Mouse (Mus musculus) liver, postnatal 0 days (tissue): Measurements from ENCODE around the gene Lmln. TPM values are rescaled to one million over a fixed set of nuclear protein-coding genes. Genes with fewer than 3 reads are reported as not detected.
"Not testable (repeated sequence)": the region's sequence is repeated elsewhere in the genome, so short reads cannot be mapped to it uniquely, and the experiment has no call there.

Source experiments
- ATAC-seq: fragments of 200-750 bp; cut with Nextera tagmentation; 2 replicates; pipeline ENCODE4 v1.8.0; 2017; ENCODE audit warnings: mild to moderate bottlenecking, moderate library complexity
- DNase-seq: peaks from one replicate; pipeline ENCODE4 v3.0.0-alpha.2; 2016
- H3K27ac ChIP-seq: fragments of 300-500 bp; sonication (generic); 2 replicates; pipeline ENCODE4 v1.5.1; 2014; ENCODE audit warnings: antibody characterized with exemption, moderate library complexity, mild to moderate bottlenecking, low read depth
- H3K27me3 ChIP-seq: fragments of 300-500 bp; sonication (generic); 2 replicates; pipeline ENCODE4 v1.6.1; 2014; ENCODE audit warnings: low read length, control low read depth, mixed read lengths; ENCODE audit not compliant: insufficient read depth
- H3K36me3 ChIP-seq: fragments of 300-500 bp; sonication (generic); replicated peaks from 2 replicates; pipeline ENCODE4 v1.6.1; 2014; ENCODE audit warnings: mild to moderate bottlenecking, control low read depth, low read length, moderate library complexity, mixed read lengths; ENCODE audit not compliant: insufficient read depth
- H3K4me1 ChIP-seq: fragments of 300-500 bp; sonication (generic); 2 replicates; pipeline ENCODE4 v1.6.1; 2014; ENCODE audit warnings: antibody characterized with exemption, mild to moderate bottlenecking, control low read depth; ENCODE audit not compliant: insufficient read depth
- H3K4me2 ChIP-seq: fragments of 300-500 bp; sonication (generic); 2 replicates; pipeline ENCODE4 v1.6.1; 2014; ENCODE audit warnings: low read depth, mild to moderate bottlenecking, low read length, moderate library complexity, mixed read lengths
- H3K4me3 ChIP-seq: fragments of 300-500 bp; sonication (generic); 2 replicates; pipeline ENCODE4 v1.5.1; 2014; ENCODE audit warnings: low read depth, low read length
- H3K9ac ChIP-seq: fragments of 300-500 bp; sonication (generic); replicated peaks from 2 replicates; pipeline ENCODE4 v1.6.1; 2014; ENCODE audit warnings: mild to moderate bottlenecking, moderate library complexity
- H3K9me3 ChIP-seq: fragments of 300-500 bp; sonication (generic); 2 replicates; pipeline ENCODE4 v1.6.1; 2016; ENCODE audit warnings: mild to moderate bottlenecking, control low read depth, low read length, mixed read lengths
- CTCF ChIP-seq: sonication (generic); IDR thresholded peaks from 2 replicates; pipeline ENCODE4 v1.5.1; 2016; ENCODE audit warnings: antibody characterized with exemption, low read depth
- EP300 ChIP-seq: IDR thresholded peaks from 2 replicates; pipeline ENCODE4 v1.6.1; 2016; ENCODE audit warnings: antibody characterized with exemption, low read depth, mild to moderate bottlenecking
- WGBS: fragments of 180-500 bp; shearing (Covaris S2); extraction: QIAGEN DNeasy Blood & Tissue Kit; methylation state at CpG from one replicate; pipeline ENCODE4 v1.1.7; 2014; ENCODE audit not compliant: insufficient replicate concordance; 5-methylcytosine and 5-hydroxymethylcytosine counted together
- polyA plus RNA-seq: library from polyadenylated mRNA; unstranded; fragments of >200 nt; fragmentation: Nextera tagmentation; extraction: Ambion mirVana; gene quantifications from 2 replicates; pipeline ENCODE4 v1.2.1, GENCODE M21; 2015

Lmln gene
- polyA plus RNA-seq, 1 experiment from 2014 or later: 1.2 TPM

- no peak overlapping the region for H3K4me3 ChIP-seq
- H3K27me3 ChIP-seq: no peaks in the 10 kb centered on the region
- H3K9me3 ChIP-seq: no peaks in the 10 kb centered on the region
- no peak overlapping the region for H3K4me2 ChIP-seq
- ATAC-seq: no peak
- no peak for DNase-seq
- no peak overlapping the region for H3K9ac ChIP-seq
- WGBS: 80% methylated on average over 1 of the region's 1 CpGs
- no peak overlapping the region for H3K27ac ChIP-seq
- H3K4me1 ChIP-seq: no peaks in the 10 kb centered on the region
- no peaks in the 10 kb centered on the region for H3K36me3 ChIP-seq
- TF ChIP-seq CTCF (no peak), EP300 (no peak)
These were observed 19.6 kb upstream of the Lmln start for GRCm38 (mm10) chr16:33042682-33043081.

- no peaks in the 10 kb centered on the region for H3K4me1 ChIP-seq
- no peak overlapping the region for H3K4me2 ChIP-seq
- H3K9ac ChIP-seq: no peak overlapping the region
- H3K27me3 ChIP-seq: no peaks in the 10 kb centered on the region
- ATAC-seq: no peak
- no peak for DNase-seq
- WGBS: 36% methylated on average over 2 of the region's 2 CpGs
- H3K36me3 ChIP-seq: no peaks in the 10 kb centered on the region
- no peak overlapping the region for H3K4me3 ChIP-seq
- TF ChIP-seq EP300: no peak
- TF ChIP-seq CTCF: no peak
- H3K27ac ChIP-seq: no peak overlapping the region
- H3K9me3 ChIP-seq: no peaks in the 10 kb centered on the region
These were observed 19.1 kb upstream of the Lmln start for GRCm38 (mm10) chr16:33043268-33043667.

GRCm38 (mm10) chr16:33048004-33048403, 14.3 kb upstream of the Lmln start:
- H3K27ac ChIP-seq: no peak overlapping the region
- TF ChIP-seq CTCF: no peak
- no peak for TF ChIP-seq EP300
- no peak overlapping the region for H3K4me2 ChIP-seq
- H3K9ac ChIP-seq: no peak overlapping the region
- no peak for ATAC-seq
- no peaks in the 10 kb centered on the region for H3K4me1 ChIP-seq
- no peaks in the 10 kb centered on the region for H3K36me3 ChIP-seq
- no peaks in the 10 kb centered on the region for H3K27me3 ChIP-seq
- WGBS: 86% methylated on average over 1 of the region's 1 CpGs
- DNase-seq: no peak
- no peak overlapping the region for H3K4me3 ChIP-seq
- H3K9me3 ChIP-seq: no peaks in the 10 kb centered on the region

GRCm38 (mm10) chr16:33048686-33049085, 13.6 kb upstream of the Lmln start:
- WGBS: 81% methylated on average over 2 of the region's 2 CpGs
- H3K4me1 ChIP-seq: no peaks in the 10 kb centered on the region
- H3K27ac ChIP-seq: no peak overlapping the region
- H3K27me3 ChIP-seq: no peaks in the 10 kb centered on the region
- H3K4me3 ChIP-seq: no peak overlapping the region
- H3K36me3 ChIP-seq: no peaks in the 10 kb centered on the region
- no peaks in the 10 kb centered on the region for H3K9me3 ChIP-seq
- TF ChIP-seq EP300 (no peak), CTCF (no peak)
- no peak for ATAC-seq
- H3K4me2 ChIP-seq: no peak overlapping the region
- no peak overlapping the region for H3K9ac ChIP-seq
- no peak for DNase-seq

GRCm38 (mm10) chr16:33049809-33050208, 12.5 kb upstream of the Lmln start:
- WGBS: 78% methylated on average over 16 of the region's 16 CpGs
- H3K36me3 ChIP-seq: no peaks in the 10 kb centered on the region
- no peaks in the 10 kb centered on the region for H3K27me3 ChIP-seq
- no peaks in the 10 kb centered on the region for H3K9me3 ChIP-seq
- no peak overlapping the region for H3K4me2 ChIP-seq
- TF ChIP-seq EP300 (no peak), CTCF (no peak)
- ATAC-seq: no peak
- H3K4me3 ChIP-seq: no peak overlapping the region
- H3K9ac ChIP-seq: no peak overlapping the region
- no peak overlapping the region for H3K27ac ChIP-seq
- H3K4me1 ChIP-seq: no peaks in the 10 kb centered on the region
- no peak for DNase-seq

- Histone ChIP-seq H3K27ac (no peak overlapping the region), H3K9ac (no peak overlapping the region), H3K27me3 (no peaks in the 10 kb centered on the region), H3K4me2 (no peak overlapping the region), H3K4me1 (peaks cover 6% of the 10 kb centered on the region; the same call in 1 of the 2 replicates), H3K9me3 (no peaks in the 10 kb centered on the region), H3K4me3 (no peak overlapping the region), H3K36me3 (peaks cover 1% of the 10 kb centered on the region; the same call in 1 of the 2 replicates)
- ATAC-seq: no peak
- DNase-seq: no peak
- TF ChIP-seq CTCF (no peak), EP300 (no peak)
- 66% methylated on average over 5 of the region's 5 CpGs for WGBS
These were observed 9.2 kb upstream of the Lmln start for GRCm38 (mm10) chr16:33053141-33053540.

- H3K4me2 ChIP-seq, H3K27ac ChIP-seq, ATAC-seq, DNase-seq, H3K9me3 ChIP-seq, H3K4me3 ChIP-seq, H3K27me3 ChIP-seq, H3K9ac ChIP-seq: not testable (repeated sequence)
- WGBS: 84% methylated on average over 2 of the region's 2 CpGs
- Histone ChIP-seq H3K36me3 (peaks cover 19% of the 10 kb centered on the region), H3K4me1 (peaks cover 15% of the 10 kb centered on the region; the same call in 1 of the 2 replicates)
These were observed 7.4 kb upstream of the Lmln start for GRCm38 (mm10) chr16:33054927-33055326.
